ENCODE assay signal across 22 mouse cellular contexts in the genomic region with DNA sequence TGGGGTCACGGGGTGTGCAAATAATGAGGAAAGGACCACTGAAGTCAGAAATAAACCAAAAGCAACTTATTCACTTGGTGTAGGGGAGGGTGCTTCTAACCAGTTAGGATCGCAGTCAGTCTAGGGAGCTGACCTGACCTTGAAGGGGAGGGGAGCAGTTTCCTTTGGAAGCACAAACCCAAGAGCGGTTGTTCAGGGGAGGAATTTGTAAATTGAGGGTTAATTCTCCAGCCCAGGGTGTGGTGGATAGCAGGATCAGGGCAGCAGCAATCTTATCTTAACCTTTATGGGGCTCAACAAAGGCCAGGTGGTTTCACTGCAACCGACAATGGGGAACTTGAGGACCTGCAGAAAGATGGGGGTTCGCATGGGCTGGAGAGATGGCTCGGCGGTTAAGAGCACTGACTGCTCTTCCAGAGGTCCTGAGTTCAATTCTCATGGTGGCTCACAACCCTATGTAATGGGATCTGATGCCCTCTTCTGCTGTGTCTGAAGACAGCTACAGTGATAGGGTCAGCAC. TPM values are rescaled to one million over a fixed set of nuclear protein-coding genes. Genes with fewer than 3 reads are reported as not detected.
DNase-seq lines count a peak whose midpoint lies in the region; ATAC-seq and TF ChIP-seq lines count a peak whose summit lies in the region.
"Had no signal": no experiment of that assay in that cellular context is flagged by ENCODE, and none has a peak within 500 bp of the region (broad histone marks: within the 10 kb centered on the region; RNA-seq: fewer than 3 reads in every experiment).

No protein-coding gene starts in this region.

- no peaks in the 10 kb centered on the region for H3K27me3 ChIP-seq in liver, adult 2 months (ENCODE audit: control insufficient read depth, insufficient read depth, low read length)
- H3K27me3 ChIP-seq in intestine, embryonic 16.5 days (replicated peaks; ENCODE audit: control insufficient read depth, insufficient read depth, low read length): no peaks in the 10 kb centered on the region
- H3K27me3 ChIP-seq in stomach, embryonic 16.5 days (ENCODE audit: control insufficient read depth, insufficient read depth, low read length): no peaks in the 10 kb centered on the region
- H3K27me3 ChIP-seq in forebrain, embryonic 14.5 days (replicated peaks; ENCODE audit: control insufficient read depth, insufficient read depth, low read length): no peaks in the 10 kb centered on the region
- H3K27me3 ChIP-seq: forebrain, embryonic 13.5 days; hindbrain, embryonic 12.5 days; hindbrain, embryonic 15.5 days had no signal

- H3K4me2 ChIP-seq in intestine, embryonic 16.5 days (ENCODE audit: low read depth, low read length): no peak overlapping the region
- H3K4me2 ChIP-seq in stomach, embryonic 16.5 days (ENCODE audit: low read depth, low read length): no peak overlapping the region
- no peak overlapping the region for H3K4me2 ChIP-seq in forebrain, embryonic 14.5 days (ENCODE audit: low read length)
- H3K4me2 ChIP-seq: forebrain, embryonic 13.5 days; hindbrain, embryonic 12.5 days; hindbrain, embryonic 15.5 days had no signal

- no peak for TF ChIP-seq CTCF in liver, adult 2 months (IDR thresholded peaks at IDR 0.05; ENCODE audit: low read depth, low read length)

- no peaks in the 10 kb centered on the region for H3K9me3 ChIP-seq in intestine, embryonic 16.5 days (ENCODE audit: control insufficient read depth, low read length)
- no peaks in the 10 kb centered on the region for H3K9me3 ChIP-seq in stomach, embryonic 16.5 days (replicated peaks; ENCODE audit: control insufficient read depth, low read length)
- H3K9me3 ChIP-seq in forebrain, embryonic 14.5 days (replicated peaks; ENCODE audit: control insufficient read depth, low read length): no peaks in the 10 kb centered on the region
- H3K9me3 ChIP-seq: forebrain, embryonic 10.5 days; forebrain, embryonic 13.5 days; G1E; heart, embryonic 10.5 days; hindbrain, embryonic 12.5 days; hindbrain, embryonic 15.5 days had no signal

- ATAC-seq in intestine, embryonic 16.5 days: peak; percentile 45
- 0 out of 2 replicates have a peak, but pooled peaks have one; percentile 5 for ATAC-seq in stomach, embryonic 16.5 days (ENCODE audit: insufficient read depth, low FRiP score)
- no peak for ATAC-seq in forebrain, embryonic 14.5 days
- ATAC-seq: forebrain, embryonic 13.5 days; forebrain, postnatal 0 days had no signal

- DNase-seq in liver, adult 2 months (ENCODE audit: extremely low read depth, low read depth, low spot score): no peak
- DNase-seq in liver (no peak), R1 (ENCODE audit: low read depth, low spot score) (peak; percentile 88)
- DNase-seq in left cerebral cortex, adult 9 months (ENCODE audit: low spot score in 2 of 2): no peak
- no peak for DNase-seq in right cerebral cortex, postnatal 36 days (ENCODE audit: low spot score in 2 of 2)
- no peak for DNase-seq in forebrain, embryonic 14.5 days (ENCODE audit: low spot score)
- DNase-seq: adrenal gland, postnatal 10 days; adrenal gland, postnatal 36 days; cerebellum, adult 18-20 months; cerebellum, adult 9-10 months; cerebellum, postnatal 14 days; forebrain, postnatal 0 days; gastrocnemius, postnatal 25 days; heart, adult 18-20 months had no signal

- peak overlapping the region; percentile 71 for H3K27ac ChIP-seq in liver, adult 2 months (replicated peaks; ENCODE audit: insufficient read depth, low read depth, low read length)
- no peak overlapping the region for H3K27ac ChIP-seq in intestine, embryonic 16.5 days (ENCODE audit: low read length)
- H3K27ac ChIP-seq in stomach, embryonic 16.5 days (ENCODE audit: low read length): no peak overlapping the region
- H3K27ac ChIP-seq in forebrain, embryonic 14.5 days (ENCODE audit: low read depth, low read length): no peak overlapping the region
- H3K27ac ChIP-seq: forebrain, embryonic 10.5 days; forebrain, embryonic 13.5 days; heart, embryonic 10.5 days; hindbrain, embryonic 12.5 days; hindbrain, embryonic 15.5 days had no signal

- H3K79me2 ChIP-seq in liver, adult 2 months (ENCODE audit: control insufficient read depth, insufficient read depth, low read length): no peaks in the 10 kb centered on the region; the same call in 1 of the 2 replicates

- no peaks in the 10 kb centered on the region for H3K36me3 ChIP-seq in liver, adult 2 months (ENCODE audit: control insufficient read depth, insufficient read depth, low read length)
- H3K36me3 ChIP-seq in intestine, embryonic 16.5 days (ENCODE audit: control insufficient read depth, insufficient read depth, low read length): no peaks in the 10 kb centered on the region
- no peaks in the 10 kb centered on the region for H3K36me3 ChIP-seq in stomach, embryonic 16.5 days (ENCODE audit: control insufficient read depth, insufficient read depth, low read length)
- H3K36me3 ChIP-seq in forebrain, embryonic 14.5 days (ENCODE audit: control insufficient read depth, insufficient read depth, low read length): no peaks in the 10 kb centered on the region
- H3K36me3 ChIP-seq: forebrain, embryonic 10.5 days; heart, embryonic 10.5 days; hindbrain, embryonic 12.5 days; hindbrain, embryonic 15.5 days had no signal

- WGBS in liver, adult 2 months: 81% methylated on average over 7 of the region's 7 CpGs
- WGBS in intestine, embryonic 16.5 days: 69% methylated on average over 7 of the region's 7 CpGs
- WGBS in stomach, embryonic 16.5 days: 64% methylated on average over 7 of the region's 7 CpGs
- WGBS in forebrain, embryonic 14.5 days: 94% methylated on average over 7 of the region's 7 CpGs

- TF ChIP-seq POLR2A in liver, adult 2 months (IDR thresholded peaks at IDR 0.05; ENCODE audit: extremely low read depth, insufficient read depth, low read length): no peak

- H3K9ac ChIP-seq in liver, adult 2 months (ENCODE audit: low read depth, low read length): no peak overlapping the region
- no peak overlapping the region for H3K9ac ChIP-seq in intestine, embryonic 16.5 days (ENCODE audit: low read depth, low read length)
- no peak overlapping the region for H3K9ac ChIP-seq in stomach, embryonic 16.5 days (ENCODE audit: low read length)
- H3K9ac ChIP-seq in forebrain, embryonic 14.5 days (ENCODE audit: low read length): no peak overlapping the region
- H3K9ac ChIP-seq: forebrain, embryonic 13.5 days; forebrain, postnatal 0 days; hindbrain, embryonic 12.5 days; hindbrain, embryonic 15.5 days had no signal

- H3K4me3 ChIP-seq in liver, adult 2 months (ENCODE audit: insufficient read depth, low read depth, low read length): no peak overlapping the region
- H3K4me3 ChIP-seq in intestine, embryonic 16.5 days (ENCODE audit: low read length): no peak overlapping the region
- H3K4me3 ChIP-seq in stomach, embryonic 16.5 days (replicated peaks; ENCODE audit: low read length): no peak overlapping the region
- no peak overlapping the region for H3K4me3 ChIP-seq in forebrain, embryonic 14.5 days (ENCODE audit: low read depth, low read length)
- H3K4me3 ChIP-seq: forebrain, embryonic 10.5 days; forebrain, embryonic 13.5 days; heart, embryonic 10.5 days; hindbrain, embryonic 12.5 days; hindbrain, embryonic 15.5 days had no signal

- peaks cover 19% of the 10 kb centered on the region for H3K4me1 ChIP-seq in liver, adult 2 months (ENCODE audit: control insufficient read depth, insufficient read depth, low read length)
- peaks cover 3% of the 10 kb centered on the region for H3K4me1 ChIP-seq in intestine, embryonic 16.5 days (ENCODE audit: control insufficient read depth, insufficient read depth, low read length)
- H3K4me1 ChIP-seq in stomach, embryonic 16.5 days (ENCODE audit: control insufficient read depth, insufficient read depth, low read length): 0 out of 2 replicates have a peak, but pooled peaks cover 2% of the 10 kb centered on the region
- no peaks in the 10 kb centered on the region for H3K4me1 ChIP-seq in forebrain, embryonic 14.5 days (ENCODE audit: control insufficient read depth, insufficient read depth, low read length)
- H3K4me1 ChIP-seq: heart, embryonic 10.5 days had no signal

RNA-seq across cellular contexts. Expression of gene Spin1, which starts 5.4 kb away (rescaled TPM):
- total RNA-seq in liver, adult 2 months (2014; rRNA removed): 39.5 and 52.2 TPM in 2 replicates
- polyA plus RNA-seq in liver, adult 2 months (2012; rRNA removed): 17.1 and 19.5 TPM in 2 replicates
- 52.3 and 54.4 TPM in 2 replicates for polyA plus RNA-seq in intestine, embryonic 16.5 days (2015; fragmentation: Nextera tagmentation; extraction: Ambion mirVana)
- polyA plus RNA-seq in stomach, embryonic 16.5 days (2015; fragmentation: Nextera tagmentation; extraction: Ambion mirVana): 64.8 and 66.5 TPM in 2 replicates
- 161 and 175 TPM in 2 replicates for polyA plus RNA-seq in forebrain, embryonic 14.5 days (2014; fragmentation: Nextera tagmentation; extraction: Ambion mirVana)
